Mouse (Mus musculus) bone marrow macrophage, adult 2 months (primary cell): ENCODE measurements at regions not wholly inside any gene's neighbourhood (a gene's known extent, or its start where the extent isn't known, plus 50 kb on each side); places are given as distances from the start of the nearest gene placed in this dataset.
"Not testable (repeated sequence)": the region's sequence is repeated elsewhere in the genome, so short reads cannot be mapped to it uniquely, and the experiment has no call there.

Source experiments
- CTCF ChIP-seq: IDR thresholded peaks from 2 replicates; pipeline ENCODE4 v1.5.1; 2012; ENCODE audit warnings: low read depth, mild to moderate bottlenecking, low read length, moderate library complexity
- POLR2A ChIP-seq: IDR thresholded peaks from 2 replicates; pipeline ENCODE4 v1.6.1; 2012; ENCODE audit warnings: mild to moderate bottlenecking, low read depth, low read length, borderline replicate concordance

DNA sequence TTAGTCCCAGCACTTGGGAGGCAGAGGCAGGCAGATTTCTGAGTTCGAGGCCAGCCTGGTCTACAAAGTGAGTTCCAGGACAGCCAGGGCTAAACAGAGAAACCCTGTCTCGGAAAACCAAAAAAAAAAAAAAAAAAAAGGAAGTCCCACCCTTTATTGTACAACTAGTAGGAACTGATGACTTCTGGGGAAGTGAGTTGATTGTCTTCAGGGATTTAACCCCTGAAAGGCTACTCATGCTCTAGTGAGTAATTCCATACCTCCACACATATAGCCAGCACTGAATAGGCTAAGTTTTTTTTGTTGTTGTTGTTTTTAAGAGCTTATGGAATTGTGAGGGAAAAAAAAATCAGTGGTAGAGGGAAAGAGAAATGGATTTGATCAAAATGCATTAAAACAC is 139.6 kb upstream of the Zfp648 start:
- TF ChIP-seq POLR2A, CTCF: not testable (repeated sequence)
